Mouse (Mus musculus) liver, adult 2 months (tissue): Measurements from ENCODE around the gene Pgs1.

ENCODE experiments used
- CTCF ChIP-seq: fragments of 200-500 bp; IDR thresholded peaks from 2 replicates; pipeline ENCODE4 v1.5.1; 2011; ENCODE audit warnings: low read depth, low read length, control low read depth
- POLR2A ChIP-seq: fragments of 200-500 bp; IDR thresholded peaks from 2 replicates; pipeline ENCODE4 v1.6.1; 2011; ENCODE audit warnings: low read length, control low read depth; ENCODE audit not compliant: insufficient read depth; ENCODE audit errors: extremely low read depth

GRCm38 (mm10) chr11:117941848-117942247, 44.2 kb upstream of the Pgs1 start:
- TF ChIP-seq CTCF (no peak), POLR2A (no peak)
